Mouse (Mus musculus) olfactory bulb, adult 2 months (tissue): Measurements from ENCODE around the gene Lcp2. TPM values are rescaled to one million over a fixed set of nuclear protein-coding genes. Genes with fewer than 3 reads are reported as not detected.

ENCODE experiments used
- H3K27ac ChIP-seq: fragments of 200-500 bp; 2 replicates; pipeline ENCODE4 v1.5.1; 2012; ENCODE audit warnings: low read depth, low read length; ENCODE audit not compliant: insufficient read depth
- H3K4me1 ChIP-seq: fragments of 200-500 bp; 2 replicates; pipeline ENCODE4 v1.6.1; 2012; ENCODE audit warnings: low read length; ENCODE audit not compliant: control insufficient read depth, insufficient read depth
- H3K4me3 ChIP-seq: fragments of 200-500 bp; 2 replicates; pipeline ENCODE4 v1.5.1; 2012; ENCODE audit warnings: mild to moderate bottlenecking, low read depth, low read length, moderate library complexity; ENCODE audit not compliant: insufficient read depth
- CTCF ChIP-seq: fragments of 200-500 bp; IDR thresholded peaks from 2 replicates; pipeline ENCODE4 v1.5.1; 2012; ENCODE audit warnings: low read depth, mild to moderate bottlenecking, low read length, moderate library complexity; ENCODE audit not compliant: insufficient read depth
- POLR2A ChIP-seq: fragments of 200-500 bp; IDR thresholded peaks from 2 replicates; pipeline ENCODE4 v1.6.1; 2012; ENCODE audit warnings: mild to moderate bottlenecking, low read depth, low read length, moderate library complexity; ENCODE audit not compliant: insufficient read depth
- WGBS: fragments of 180-500 bp; shearing (Covaris S2); methylation state at CpG from one replicate; pipeline ENCODE4 v1.1.7; 2018; 5-methylcytosine and 5-hydroxymethylcytosine counted together
- polyA plus RNA-seq: library from polyadenylated mRNA; stranded (reverse); fragments of >200 nt; gene quantifications from 2 replicates; pipeline ENCODE4 v1.2.4, GENCODE M21; 2012; ENCODE audit warnings: low replicate concordance; ENCODE audit not compliant: missing spikeins, insufficient read depth, insufficient read length

The Lcp2 gene
- polyA plus RNA-seq, 1 experiment, result not detected

GRCm38 (mm10) chr11:34035909-34036658, 10.6 kb upstream of the Lcp2 start:
- H3K4me1 ChIP-seq, result 0 out of 2 replicates have a peak, but pooled peaks cover 2% of the 10 kb centered on the region
- no peak for TF ChIP-seq POLR2A
- no peak for TF ChIP-seq CTCF
- no peak overlapping the region for H3K4me3 ChIP-seq
- H3K27ac ChIP-seq, result no peak overlapping the region
- 92% methylated on average over 5 of the region's 5 CpGs for WGBS

- H3K4me1 ChIP-seq, result 0 out of 2 replicates have a peak, but pooled peaks cover 2% of the 10 kb centered on the region
- H3K27ac ChIP-seq, result no peak overlapping the region
- WGBS, result 46% methylated on average over 5 of the region's 5 CpGs
- TF ChIP-seq CTCF, result no peak
- TF ChIP-seq POLR2A, result no peak
- no peak overlapping the region for H3K4me3 ChIP-seq
These were observed 6.7 kb upstream of the Lcp2 start for GRCm38 (mm10) chr11:34040061-34040460.

DNA sequence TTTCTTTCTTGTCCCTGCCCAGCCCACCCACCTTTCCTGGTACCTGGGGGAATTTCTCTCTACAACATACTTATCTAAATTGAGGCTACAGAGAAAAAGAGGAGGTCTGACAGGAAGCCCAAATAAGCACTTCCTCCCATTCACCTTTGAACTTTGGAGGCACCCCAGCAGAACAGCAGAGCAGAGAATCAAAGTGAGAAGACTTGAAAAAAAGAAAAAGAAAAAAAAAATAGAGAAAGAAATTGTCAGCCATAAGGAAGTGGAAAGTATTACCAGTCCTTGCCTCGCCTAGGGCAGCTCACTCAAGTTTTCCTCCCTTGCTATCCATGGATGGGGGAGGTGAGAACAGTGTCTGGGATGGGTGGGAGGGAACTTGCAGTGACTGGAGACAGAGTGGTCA, 3.9 kb upstream of the Lcp2 start:
- Histone ChIP-seq H3K4me3 (no peak overlapping the region), H3K27ac (no peak overlapping the region), H3K4me1 (0 out of 2 replicates have a peak, but pooled peaks cover 2% of the 10 kb centered on the region)
- WGBS, result 85% methylated on average over 1 of the region's 1 CpGs
- TF ChIP-seq POLR2A (no peak), CTCF (no peak)

DNA sequence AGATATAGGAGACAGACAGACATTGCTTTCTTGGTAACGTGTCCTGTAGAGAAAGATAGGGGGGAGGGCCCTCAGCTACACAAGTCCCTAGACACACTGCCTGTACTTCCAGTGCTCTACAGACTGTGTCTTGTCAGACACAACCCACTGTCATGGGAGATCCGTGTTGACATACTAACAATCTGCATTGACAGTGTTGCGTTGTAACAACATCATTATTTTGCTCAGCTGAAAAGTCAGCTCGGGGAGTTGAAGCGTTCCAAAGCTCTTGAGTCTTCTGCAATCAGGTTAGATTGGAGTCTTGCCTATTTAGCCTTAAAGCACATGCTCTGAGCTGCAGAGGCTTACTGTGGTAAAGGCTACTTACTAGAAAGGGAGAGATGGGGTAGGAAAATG, 820 bp downstream of the Lcp2 start:
- no peak overlapping the region; the same call in 1 of the 2 replicates for H3K27ac ChIP-seq
- 83% methylated on average over 5 of the region's 5 CpGs for WGBS
- no peak overlapping the region for H3K4me3 ChIP-seq
- no peaks in the 10 kb centered on the region for H3K4me1 ChIP-seq
- no peak for TF ChIP-seq CTCF
- no peak for TF ChIP-seq POLR2A

DNA sequence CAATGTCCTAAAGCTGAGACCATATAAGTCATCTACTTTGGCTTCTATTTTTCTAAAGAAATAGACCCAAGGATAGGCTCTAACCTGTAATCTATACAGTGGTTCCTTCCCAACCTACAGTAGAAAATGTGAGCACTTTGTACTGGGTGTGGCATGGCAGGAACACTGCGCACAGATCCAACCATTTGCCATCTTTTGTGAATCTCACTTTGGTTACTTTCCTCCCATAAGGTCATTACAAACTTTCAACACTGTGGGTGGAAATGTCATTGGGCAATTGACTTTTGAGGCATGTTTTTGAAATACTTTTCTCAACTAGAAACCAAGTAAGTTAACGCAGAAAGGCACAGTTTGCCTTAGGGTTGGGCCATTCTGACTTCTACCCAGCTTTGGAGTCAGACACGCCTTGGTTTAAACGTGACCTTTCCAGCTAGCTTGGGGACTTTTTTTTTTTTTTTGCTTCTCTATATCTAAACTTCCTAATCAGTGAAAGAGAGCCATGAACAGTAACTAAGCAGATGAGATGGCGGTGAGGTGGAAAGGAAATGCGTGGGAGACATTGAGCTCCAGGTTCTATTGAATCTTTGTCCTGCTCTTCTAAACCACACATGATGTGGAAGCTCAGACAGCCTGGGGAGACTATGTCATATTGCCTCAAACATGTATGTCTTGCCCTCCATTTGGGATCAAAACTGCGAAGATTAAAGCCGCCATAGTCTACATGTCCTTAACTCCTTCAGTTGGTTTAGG, 1.8 kb downstream of the Lcp2 start:
- Histone ChIP-seq H3K4me1 (no peaks in the 10 kb centered on the region), H3K27ac (no peak overlapping the region), H3K4me3 (no peak overlapping the region)
- TF ChIP-seq CTCF, result no peak
- no peak for TF ChIP-seq POLR2A
- 95% methylated on average over 8 of the region's 8 CpGs for WGBS

GRCm38 (mm10) chr11:34049125-34049379, 2.3 kb downstream of the Lcp2 start:
- Histone ChIP-seq H3K4me1 (no peaks in the 10 kb centered on the region), H3K4me3 (no peak overlapping the region), H3K27ac (no peak overlapping the region)
- TF ChIP-seq CTCF (no peak), POLR2A (no peak)
- 96% methylated on average over 1 of the region's 1 CpGs for WGBS

GRCm38 (mm10) chr11:34050063-34050462, 3.3 kb downstream of the Lcp2 start:
- TF ChIP-seq CTCF (no peak), POLR2A (no peak)
- Histone ChIP-seq H3K4me1 (no peaks in the 10 kb centered on the region), H3K4me3 (no peak overlapping the region), H3K27ac (no peak overlapping the region)
- 76% methylated on average over 1 of the region's 1 CpGs for WGBS

- H3K4me3 ChIP-seq, result no peak overlapping the region
- H3K27ac ChIP-seq, result no peak overlapping the region
- H3K4me1 ChIP-seq, result no peaks in the 10 kb centered on the region
- no peak for TF ChIP-seq CTCF
- no peak for TF ChIP-seq POLR2A
- 79% methylated on average over 2 of the region's 2 CpGs for WGBS
These were observed 3.9 kb downstream of the Lcp2 start for GRCm38 (mm10) chr11:34050643-34051042.

DNA sequence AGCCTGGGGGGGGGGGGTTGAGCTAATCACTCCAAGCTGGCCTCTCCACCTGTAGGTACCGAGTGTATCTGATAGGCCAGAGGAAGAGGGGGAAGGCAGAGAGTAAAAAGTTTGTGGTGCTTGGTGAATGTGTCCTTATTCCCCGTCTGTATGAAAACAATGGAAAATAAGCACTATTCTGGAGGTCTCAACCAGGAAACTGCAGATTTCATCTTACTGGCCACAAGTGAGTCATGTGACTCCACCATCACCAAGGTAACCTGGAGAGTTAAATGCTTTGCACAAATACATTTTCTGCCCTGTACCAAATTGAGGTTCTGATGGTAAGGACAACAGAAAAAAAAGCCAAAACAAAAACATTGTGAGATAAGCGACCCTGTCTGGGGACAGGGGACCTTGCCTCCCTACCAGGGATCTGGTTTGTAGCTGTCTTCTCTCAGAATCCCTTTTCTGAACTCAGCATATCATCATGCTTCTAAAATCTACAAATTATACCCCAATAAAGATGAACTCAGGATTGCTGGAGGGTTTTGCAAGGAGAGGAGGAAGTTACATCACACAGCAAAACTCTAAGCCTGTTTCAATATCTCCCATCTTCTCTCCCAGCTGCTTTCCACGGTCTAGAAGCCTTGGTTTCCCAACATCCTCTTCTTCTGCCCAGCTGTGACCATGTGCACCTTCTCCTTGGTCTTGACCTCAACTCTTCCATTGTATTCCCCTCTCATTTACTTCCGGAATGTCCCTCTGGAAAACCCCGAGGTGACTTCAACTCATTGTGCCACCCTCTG, 6.5 kb downstream of the Lcp2 start:
- TF ChIP-seq POLR2A (no peak), CTCF (no peak)
- 84% methylated on average over 6 of the region's 6 CpGs for WGBS
- Histone ChIP-seq H3K4me1 (no peaks in the 10 kb centered on the region), H3K27ac (no peak overlapping the region), H3K4me3 (no peak overlapping the region)
